In the genomic region with DNA sequence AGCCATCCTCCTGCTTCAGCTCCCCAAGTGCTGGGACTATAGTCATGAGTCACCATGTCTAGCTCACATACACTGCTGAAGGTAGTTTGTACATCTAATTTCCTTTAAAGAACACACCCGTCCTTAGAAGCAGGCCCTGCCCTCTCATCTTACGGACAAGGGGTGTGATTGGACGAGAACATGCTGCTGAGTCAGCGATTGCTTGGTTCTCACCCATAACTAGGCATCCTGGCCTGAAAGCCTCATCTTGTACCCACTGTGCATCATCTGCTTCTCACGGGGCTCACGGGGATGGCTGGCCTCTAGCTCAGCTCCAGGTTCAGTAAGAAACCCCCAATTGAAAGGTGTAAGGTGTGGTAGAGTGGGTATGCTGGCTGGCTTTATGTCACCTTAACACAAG, we compare ENCODE assay signal across 17 mouse cellular contexts.
"Had no signal": no experiment of that assay in that cellular context is flagged by ENCODE, and none has a peak within 500 bp of the region (broad histone marks: within the 10 kb centered on the region; RNA-seq: fewer than 3 reads in every experiment).

No protein-coding gene starts in this region.

- DNase-seq: lung, adult 18-20 months; lung, embryonic 14.5 days; lung, postnatal 14 days; lung, postnatal 36 days; right cerebral cortex, postnatal 14 days; thymus, adult 18-20 months; thymus, postnatal 14 days; thymus, postnatal 36 days had no signal

- H3K27me3 ChIP-seq: midbrain, embryonic 13.5 days; midbrain, embryonic 15.5 days; neural tube, embryonic 12.5 days; stomach, embryonic 15.5 days had no signal

- H3K4me3 ChIP-seq: megakaryocyte, embryonic 14.5 days; midbrain, embryonic 13.5 days; midbrain, embryonic 15.5 days; neural tube, embryonic 12.5 days; stomach, embryonic 15.5 days had no signal

- H3K4me2 ChIP-seq: lung, embryonic 14.5 days; midbrain, embryonic 11.5 days; midbrain, embryonic 13.5 days; midbrain, embryonic 15.5 days; neural tube, embryonic 12.5 days; stomach, embryonic 15.5 days had no signal

- H3K9me3 ChIP-seq: midbrain, embryonic 13.5 days; midbrain, embryonic 15.5 days; neural tube, embryonic 12.5 days; stomach, embryonic 15.5 days had no signal

- H3K36me3 ChIP-seq: midbrain, embryonic 13.5 days; midbrain, embryonic 15.5 days; neural tube, embryonic 12.5 days; stomach, embryonic 15.5 days had no signal

- H3K4me1 ChIP-seq: megakaryocyte, embryonic 14.5 days; stomach, embryonic 15.5 days had no signal

- H3K27ac ChIP-seq: liver, embryonic 14.5 days; macrophage; midbrain, embryonic 13.5 days; midbrain, embryonic 15.5 days; neural tube, embryonic 12.5 days; stomach, embryonic 15.5 days; stomach, postnatal 0 days had no signal

- H3K9ac ChIP-seq: liver, embryonic 14.5 days; lung, embryonic 14.5 days; midbrain, embryonic 13.5 days; midbrain, embryonic 15.5 days; neural tube, embryonic 12.5 days; stomach, embryonic 15.5 days had no signal
